Mouse (Mus musculus): ENCODE data around the gene Zmynd8. TPM values are rescaled to one million over a fixed set of nuclear protein-coding genes. Genes with fewer than 3 reads are reported as not detected.
"Not testable (repeated sequence)": the region's sequence is repeated elsewhere in the genome, so short reads cannot be mapped to it uniquely, and the experiment has no call there.

Zmynd8 gene
- total RNA-seq, 2 experiments from 2014 or later = 13.1 to 23.3 TPM

- no peak for DNase-seq
- intact Hi-C loops (cut with DNase I) = no loop called here
- H3K27ac ChIP-seq = no peak overlapping the region
- no peak for TF ChIP-seq CTCF (IDR thresholded peaks at IDR 0.05)
- no peak overlapping the region for H3K4me3 ChIP-seq
Measured at GRCm38 (mm10) chr2:165817437-165817836, 81.4 kb downstream of the Zmynd8 start.

GRCm38 (mm10) chr2:165815103-165815880 is 83.5 kb downstream of the Zmynd8 start:
- intact Hi-C loops (cut with DNase I) = no loop called here
- Histone ChIP-seq H3K4me3 (no peak overlapping the region), H3K27ac (peak overlapping the region; percentile 70)
- no peak for TF ChIP-seq CTCF (IDR thresholded peaks at IDR 0.05)
- no peak for DNase-seq

DNA sequence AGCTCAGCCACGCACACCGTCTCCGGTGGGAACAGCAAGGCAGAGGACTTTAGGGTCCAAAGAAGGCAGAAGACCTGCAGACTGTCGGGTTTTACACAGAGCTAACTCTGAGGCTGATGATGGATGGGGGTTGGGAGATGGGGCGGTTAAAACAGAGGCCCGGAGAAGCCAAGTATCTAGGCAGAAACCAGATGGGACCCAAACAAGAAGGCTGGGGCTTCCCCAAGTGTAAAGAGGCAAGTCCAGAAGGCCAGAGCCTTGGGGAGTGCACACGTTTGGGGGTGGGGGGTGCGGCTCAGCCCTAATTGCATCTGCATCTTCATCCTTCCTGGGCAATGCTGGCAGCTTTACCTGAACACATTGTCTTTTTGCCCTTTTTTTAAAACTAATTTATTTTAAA is 85.9 kb downstream of the Zmynd8 start:
- Histone ChIP-seq H3K4me3 (no peak overlapping the region), H3K27ac (no peak overlapping the region)
- no peak for TF ChIP-seq CTCF (IDR thresholded peaks at IDR 0.05)
- no peak for DNase-seq
- intact Hi-C loops (cut with DNase I) = no loop called here

DNA sequence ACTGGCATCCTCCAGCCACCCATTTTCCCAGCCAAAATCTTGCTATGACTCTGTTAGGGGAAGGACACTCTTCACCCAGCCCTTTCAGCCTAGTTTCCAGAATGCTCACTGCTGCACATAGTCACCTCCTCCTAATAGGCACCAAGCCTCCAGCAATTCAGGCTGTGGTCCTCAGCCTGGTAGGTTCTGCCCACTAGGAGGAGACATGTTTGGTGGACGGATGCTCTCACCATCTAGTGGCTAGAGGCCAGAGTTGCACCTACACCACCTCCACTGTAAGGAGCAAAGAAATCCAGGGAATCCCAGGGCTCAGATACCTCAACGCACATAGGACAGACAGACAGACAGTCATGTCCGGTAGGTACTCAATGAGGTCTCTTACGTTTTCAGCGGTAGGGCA is 87.3 kb downstream of the Zmynd8 start:
- Histone ChIP-seq H3K27ac (no peak overlapping the region), H3K4me3 (no peak overlapping the region)
- TF ChIP-seq CTCF (IDR thresholded peaks at IDR 0.05) = peak; percentile 81
- intact Hi-C loops (cut with DNase I) = no loop called here
- peak; percentile 64 for DNase-seq

DNA sequence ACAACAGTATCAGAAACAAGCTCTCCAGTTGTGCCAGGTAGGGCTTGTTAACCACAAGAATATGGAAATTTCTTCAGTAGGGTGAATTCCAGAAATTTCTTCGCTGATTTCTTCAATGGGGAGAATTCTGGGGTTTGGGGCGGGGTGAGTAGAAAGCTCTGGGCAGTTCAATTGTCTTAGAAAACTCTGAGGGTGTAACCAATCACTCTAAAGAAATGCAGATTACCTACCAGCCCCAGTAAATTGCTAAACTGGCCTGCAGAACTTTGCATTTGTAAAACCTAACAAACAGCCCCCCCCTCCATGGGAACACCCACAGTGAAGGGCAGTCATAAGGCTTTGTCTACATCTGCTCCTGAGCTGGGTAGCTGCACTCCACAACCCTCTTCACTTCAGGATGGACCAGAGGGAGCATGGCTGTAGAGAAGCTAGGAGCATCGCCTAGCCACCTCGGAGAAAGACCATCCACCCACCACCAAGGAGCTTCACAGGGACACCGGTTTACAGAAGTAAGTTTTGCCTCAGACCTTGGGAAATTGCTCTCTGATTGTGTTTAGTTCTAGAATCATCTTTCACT is 88.8 kb downstream of the Zmynd8 start:
- intact Hi-C loops (cut with DNase I) = no loop called here
- no peak for DNase-seq
- TF ChIP-seq CTCF (IDR thresholded peaks at IDR 0.05) = no peak
- Histone ChIP-seq H3K27ac (no peak overlapping the region), H3K4me3 (no peak overlapping the region)

- no peak overlapping the region for H3K27ac ChIP-seq
- no peak overlapping the region for H3K4me3 ChIP-seq
- intact Hi-C loops (cut with DNase I) = no loop called here
- no peak for TF ChIP-seq CTCF (IDR thresholded peaks at IDR 0.05)
- DNase-seq = no peak
Measured at GRCm38 (mm10) chr2:165809091-165809490, 89.7 kb downstream of the Zmynd8 start.

GRCm38 (mm10) chr2:165808179-165808975 is 90.4 kb downstream of the Zmynd8 start:
- Histone ChIP-seq H3K27ac (no peak overlapping the region), H3K4me3 (no peak overlapping the region)
- no peak for TF ChIP-seq CTCF (IDR thresholded peaks at IDR 0.05)
- DNase-seq = no peak
- intact Hi-C loops (cut with DNase I) = no loop called here

DNA sequence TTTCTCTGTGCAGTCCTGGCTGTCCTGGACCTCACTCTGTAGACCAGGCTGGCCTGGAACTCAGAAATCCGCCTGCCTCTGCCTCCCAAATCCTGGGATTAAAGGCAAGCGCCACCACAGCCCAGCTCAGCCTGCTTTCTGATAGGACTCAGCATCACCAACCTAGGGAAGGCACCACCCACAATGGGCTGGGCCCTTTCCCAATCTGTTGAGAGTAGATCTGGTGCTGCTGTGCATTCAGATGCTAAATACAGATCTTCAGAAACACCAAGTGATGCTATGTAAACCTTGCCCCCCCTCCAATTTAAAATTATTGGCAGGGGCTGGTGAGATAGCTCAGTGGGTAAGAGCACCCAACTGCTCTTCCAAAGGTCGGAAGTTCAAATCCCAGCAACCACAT is 98.6 kb downstream of the Zmynd8 start:
- H3K27ac ChIP-seq; DNase-seq; intact Hi-C loops (cut with DNase I); H3K4me3 ChIP-seq: not testable (repeated sequence)

DNA sequence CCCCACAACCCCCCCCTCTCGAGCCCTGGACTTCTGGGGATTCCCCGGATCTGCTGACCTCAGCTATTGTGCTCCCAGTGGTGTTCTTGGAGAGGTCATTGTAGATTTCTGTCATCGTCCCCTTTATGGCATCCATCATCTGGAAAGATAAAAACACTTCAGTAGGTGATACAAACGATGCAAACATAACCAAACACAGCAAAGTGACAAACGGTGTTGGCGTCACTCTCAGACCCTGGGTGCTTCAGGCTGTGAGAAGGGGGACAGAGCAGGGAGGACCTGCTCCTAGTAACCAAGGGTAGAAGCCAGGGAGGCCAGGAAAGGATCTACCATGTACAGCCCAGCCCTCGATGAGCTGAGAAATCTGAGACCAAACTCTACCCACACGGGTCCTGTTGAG is 100.9 kb downstream of the Zmynd8 start:
- intact Hi-C loops (cut with DNase I) = no loop called here
- TF ChIP-seq CTCF (IDR thresholded peaks at IDR 0.05) = no peak
- Histone ChIP-seq H3K27ac (no peak overlapping the region), H3K4me3 (no peak overlapping the region)
- no peak for DNase-seq

GRCm38 (mm10) chr2:165793283-165793638 is 105.6 kb downstream of the Zmynd8 start:
- H3K27ac ChIP-seq = no peak overlapping the region
- no peak overlapping the region for H3K4me3 ChIP-seq
- TF ChIP-seq CTCF (IDR thresholded peaks at IDR 0.05) = no peak
- DNase-seq = no peak
- intact Hi-C loops (cut with DNase I) = no loop called here

GRCm38 (mm10) chr2:165792431-165793282 is 106.2 kb downstream of the Zmynd8 start:
- Histone ChIP-seq H3K27ac (no peak overlapping the region), H3K4me3 (no peak overlapping the region)
- no peak for DNase-seq
- no peak for TF ChIP-seq CTCF (IDR thresholded peaks at IDR 0.05)
- intact Hi-C loops (cut with DNase I) = no loop called here

DNA sequence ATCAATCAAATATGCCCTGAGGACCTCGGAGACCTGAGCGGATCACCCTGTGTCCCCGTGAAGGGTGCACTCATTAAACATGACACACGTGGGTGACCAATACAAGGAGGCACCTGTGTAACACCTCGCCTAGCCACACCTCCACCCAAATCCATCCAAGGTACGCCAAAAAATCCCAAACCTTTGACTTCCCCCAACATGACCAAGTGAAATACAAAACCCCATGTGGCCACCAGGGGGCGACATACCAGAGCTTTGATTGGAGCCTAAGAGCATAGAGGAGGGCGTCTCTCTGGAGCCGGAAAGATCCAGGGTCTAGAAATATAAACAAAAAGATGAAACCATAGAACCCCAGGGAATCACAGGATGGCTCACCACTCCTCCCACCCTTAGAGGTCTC is 107.2 kb downstream of the Zmynd8 start:
- DNase-seq = peak; percentile 67
- intact Hi-C loops (cut with DNase I) = no loop called here
- H3K27ac ChIP-seq = no peak overlapping the region
- H3K4me3 ChIP-seq = no peak overlapping the region
- peak; percentile 89 for TF ChIP-seq CTCF (IDR thresholded peaks at IDR 0.05)

Measured in gastrocnemius, adult 2 months (tissue).